Mouse (Mus musculus) left cerebral cortex, postnatal 14 days (tissue): ENCODE data around the gene Sulf2. TPM values are rescaled to one million over a fixed set of nuclear protein-coding genes. Genes with fewer than 3 reads are reported as not detected.

Experiments
- DNase-seq, 2 experiments: peaks; one replicate each; pipeline ENCODE4 v3.0.0; 2021 to 2022; ENCODE audit warnings: low spot score in 2 of 2, mixed read lengths in 1 of 2
- intact Hi-C: fragments of 180-260 bp; cut with DNase I; formaldehyde crosslinking; loops from one replicate; pipeline ENCODE4 v1.15.1; 2025
- total RNA-seq, 2 experiments: library from RNA; stranded (reverse); gene quantifications; 2 replicates each; pipeline ENCODE4 v1.2.3; 2021

Gene Sulf2
- total RNA-seq, 2 experiments from 2014 or later, result 143 to 153 TPM

DNA sequence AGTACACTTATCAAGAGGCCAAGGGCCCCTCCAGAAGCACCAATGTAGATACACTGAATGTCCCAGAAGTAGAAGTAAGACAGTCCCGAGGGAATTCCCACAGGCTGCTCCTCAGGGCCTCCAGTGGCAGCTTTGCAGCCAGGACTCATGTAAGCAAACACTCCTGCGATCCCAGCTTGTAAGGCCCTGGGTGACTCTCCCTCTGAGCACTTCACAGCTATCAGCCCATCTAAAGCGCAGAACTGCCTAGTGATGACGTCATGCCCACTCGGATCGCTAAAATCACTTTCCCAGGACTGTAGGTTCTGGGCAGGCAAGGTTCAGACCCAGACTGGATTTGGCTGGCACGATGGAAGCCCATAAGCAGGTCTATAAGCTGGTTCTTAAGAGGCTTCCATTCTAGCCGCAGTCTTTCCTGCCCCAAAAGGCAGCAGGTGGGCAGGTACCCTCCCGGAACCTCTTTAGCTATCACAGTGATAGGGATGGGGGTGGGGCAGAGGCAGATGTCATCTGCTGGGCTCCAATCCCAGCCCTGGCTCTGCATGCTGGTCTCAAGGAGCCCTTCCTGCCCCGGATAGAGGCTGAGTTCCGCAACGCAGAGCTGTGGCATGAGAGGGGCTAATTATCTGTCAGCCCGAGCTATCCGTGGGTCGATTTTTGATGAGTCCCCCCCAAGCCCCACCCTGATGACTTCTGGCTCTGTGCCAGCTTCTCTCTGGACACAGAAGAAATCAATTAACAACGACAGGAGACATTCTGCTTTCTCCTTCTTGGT is 19.6 kb downstream of the Sulf2 start:
- no peak for DNase-seq
- intact Hi-C loops, result no loop called here

DNA sequence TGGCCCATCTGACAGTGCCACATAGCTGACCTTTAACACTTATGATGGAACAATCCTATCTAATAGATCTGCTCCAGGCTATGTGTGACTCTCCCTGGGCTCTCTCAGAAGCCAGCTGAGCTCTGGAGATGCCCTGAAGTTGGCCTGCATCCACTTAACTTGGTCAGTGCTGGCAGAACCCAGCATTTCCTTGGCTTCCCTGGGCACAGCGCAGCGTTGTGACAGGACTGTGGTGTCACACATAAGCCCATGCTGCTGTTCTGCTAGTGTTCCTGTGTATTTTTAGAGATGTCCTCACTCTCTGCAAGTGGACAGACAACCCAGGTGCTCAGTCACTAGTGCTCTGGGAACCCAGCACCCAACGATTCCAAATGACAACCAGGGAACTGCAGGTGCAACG is 26.7 kb downstream of the Sulf2 start:
- DNase-seq, result no peak
- intact Hi-C loops, result no loop called here

DNA sequence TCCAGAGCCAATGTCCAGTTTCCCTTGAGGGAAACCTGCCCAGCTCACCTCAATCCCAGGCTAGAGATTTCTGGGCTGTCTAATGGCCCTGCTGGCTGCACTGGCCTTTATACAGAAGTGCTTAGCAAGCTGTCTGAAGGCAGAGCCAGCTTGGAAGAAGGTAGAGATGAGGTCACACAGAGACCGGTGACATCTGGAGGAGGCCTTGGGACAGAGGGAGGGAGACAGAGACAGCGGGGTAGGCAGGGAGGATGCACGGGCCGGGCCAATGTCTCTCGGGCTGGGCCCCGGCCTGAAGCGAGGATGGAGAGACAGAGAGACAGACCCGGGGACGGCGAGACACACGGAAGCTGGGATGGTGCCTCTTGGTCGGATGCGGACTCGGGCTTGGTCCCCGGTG is 27.4 kb downstream of the Sulf2 start:
- no peak for DNase-seq
- intact Hi-C loops, result no loop called here

DNA sequence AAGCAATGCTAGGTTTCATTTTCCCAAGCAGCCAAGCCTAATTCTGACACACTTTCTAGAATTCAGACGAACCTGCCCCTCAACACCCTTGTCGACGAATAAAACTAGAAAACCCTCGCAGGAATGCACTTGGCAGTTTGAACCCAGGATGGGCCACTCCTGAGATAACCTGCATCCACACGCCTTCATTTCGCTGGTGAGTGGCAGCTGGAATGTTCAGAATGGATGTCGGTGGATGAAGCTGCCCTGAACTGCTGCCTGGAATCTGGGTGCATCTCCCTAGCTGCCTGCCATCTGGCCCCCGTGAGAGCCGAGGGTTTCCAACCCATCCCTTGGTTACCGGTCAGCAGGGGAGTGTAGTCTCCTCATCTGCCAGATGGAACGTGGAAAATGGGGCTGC is 29.1 kb downstream of the Sulf2 start:
- intact Hi-C loops, result no loop called here
- no peak for DNase-seq

DNA sequence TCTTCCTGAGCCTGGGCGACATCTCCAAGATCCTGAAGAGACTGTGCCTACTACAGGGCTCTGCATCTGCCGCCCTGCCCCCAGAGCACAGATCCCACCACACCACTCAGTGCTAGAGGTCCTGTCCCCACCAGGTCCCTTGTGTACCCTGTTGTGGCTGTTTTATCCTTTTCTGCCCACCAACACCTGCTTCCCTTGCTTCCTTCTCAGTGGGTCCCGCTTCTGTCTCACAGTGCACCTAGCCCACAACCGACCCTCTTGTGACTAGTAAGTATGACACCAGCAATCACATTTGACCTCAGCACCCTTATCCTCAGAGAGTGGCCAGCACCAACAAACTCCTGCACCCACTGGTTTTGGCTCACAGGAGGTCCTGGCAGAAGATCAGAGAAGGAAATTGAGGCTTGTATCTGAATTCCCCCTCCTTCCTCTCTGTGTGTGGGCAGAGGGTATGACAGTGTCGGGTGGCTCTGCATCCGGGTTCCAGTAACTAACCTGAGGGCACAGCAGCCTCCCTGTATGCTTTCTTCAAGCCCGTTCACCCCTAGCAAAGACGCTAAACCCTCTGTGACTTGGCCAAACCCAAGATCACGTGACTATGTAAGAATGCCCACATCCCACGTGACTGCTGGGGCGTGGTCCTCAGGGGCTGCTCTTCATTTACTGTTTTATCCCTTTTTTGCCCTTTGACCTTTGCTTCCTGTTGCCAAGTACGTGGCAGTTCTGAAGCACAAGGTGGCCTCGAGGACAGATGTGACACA is 29.8 kb downstream of the Sulf2 start:
- DNase-seq, result no peak
- intact Hi-C loops, result no loop called here

DNA sequence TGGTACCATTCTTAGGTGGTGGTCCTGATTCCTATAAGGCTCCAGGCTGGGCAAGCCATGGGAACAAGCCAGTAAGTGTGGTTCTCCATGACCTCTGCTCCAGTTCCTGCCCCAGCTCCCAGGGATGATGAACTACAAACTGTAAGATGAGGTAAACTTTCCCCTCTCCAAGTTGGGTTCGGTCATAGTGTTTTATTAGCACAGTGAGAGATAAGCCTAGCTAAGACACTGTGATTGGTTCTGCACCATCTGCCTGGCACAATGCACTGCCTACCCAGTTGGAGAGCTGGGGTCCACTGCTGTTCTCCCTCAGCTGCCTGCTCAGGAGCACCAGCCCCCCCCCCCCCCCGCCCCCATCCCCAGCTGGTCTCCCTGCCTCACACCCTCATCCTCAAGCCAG is 30.4 kb downstream of the Sulf2 start:
- intact Hi-C loops, result no loop called here
- DNase-seq, result no peak

DNA sequence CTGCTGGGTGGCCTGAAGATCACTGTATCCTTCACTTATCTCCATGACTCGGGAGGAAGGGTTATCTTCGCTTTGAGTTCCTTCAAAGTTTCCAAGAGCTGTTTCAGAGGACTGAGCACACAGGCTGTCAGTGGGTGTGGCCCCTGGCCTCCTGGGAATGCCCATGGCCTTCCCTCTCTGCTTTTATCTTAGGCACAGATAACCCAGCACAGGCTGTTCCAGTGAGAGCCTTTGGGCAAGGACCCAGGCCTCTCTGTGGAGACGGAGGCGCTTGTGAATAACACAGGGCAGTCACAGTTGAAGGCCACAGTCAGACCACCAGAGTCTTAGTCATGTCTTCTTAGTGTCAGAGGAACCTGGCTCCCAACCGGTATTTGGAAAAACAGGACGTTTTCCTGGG is 32.7 kb downstream of the Sulf2 start:
- intact Hi-C loops, result no loop called here
- DNase-seq, result no peak

DNA sequence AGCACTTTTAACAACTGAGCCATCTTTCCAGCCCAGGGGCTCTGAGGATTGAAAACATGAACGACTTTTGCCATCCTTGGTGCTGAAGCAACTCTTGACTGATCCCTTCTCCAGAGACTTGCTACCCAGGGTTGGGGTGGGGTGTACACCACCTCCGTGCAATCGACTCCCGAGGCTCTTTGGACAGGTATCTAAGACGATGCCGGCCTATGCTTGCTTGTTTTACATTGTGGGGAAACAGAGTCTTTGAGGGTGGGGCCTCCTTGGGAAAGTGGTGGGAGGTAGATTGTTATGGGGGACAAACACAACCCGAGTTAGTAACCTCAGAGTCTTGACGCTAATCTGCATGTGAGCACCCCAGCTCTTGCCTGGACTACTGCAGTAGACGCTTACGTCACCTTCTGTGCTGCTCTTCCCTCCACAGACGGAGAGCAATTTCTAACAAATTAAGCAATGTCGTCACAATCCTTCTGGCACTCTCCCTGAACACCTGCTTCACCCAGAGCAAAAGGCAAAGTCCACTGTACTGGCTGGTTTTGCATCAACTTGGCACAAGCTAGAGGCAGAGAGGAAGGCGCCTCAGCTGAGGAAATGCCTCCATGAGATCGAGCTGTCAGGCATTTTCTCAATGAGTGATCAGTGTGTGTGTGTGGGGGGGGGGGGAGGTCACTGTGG is 33.6 kb downstream of the Sulf2 start:
- intact Hi-C loops, result no loop called here

DNA sequence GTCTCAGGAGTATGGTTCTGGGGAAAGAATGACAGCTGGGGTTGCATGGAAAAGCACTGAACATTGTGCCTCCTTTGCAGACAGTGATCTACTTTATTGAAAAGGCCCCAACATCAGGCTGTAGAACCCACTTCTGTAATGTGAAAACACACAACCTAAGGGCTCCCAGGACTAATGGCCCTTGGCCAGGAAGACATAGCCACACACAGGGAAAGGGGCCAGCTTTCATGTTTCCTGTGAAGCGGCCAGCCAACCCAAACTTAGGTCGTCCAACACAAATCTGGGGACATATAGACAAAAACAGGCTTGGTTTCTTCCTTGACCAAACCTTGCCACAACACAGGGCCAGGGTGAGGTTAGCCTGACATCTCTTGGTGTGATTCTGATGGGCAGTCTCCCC is 35.5 kb downstream of the Sulf2 start:
- DNase-seq, result no peak
- intact Hi-C loops, result no loop called here

More for the DNA sequence above, 33.6 kb downstream of the Sulf2 start:
- no peak for DNase-seq

DNA sequence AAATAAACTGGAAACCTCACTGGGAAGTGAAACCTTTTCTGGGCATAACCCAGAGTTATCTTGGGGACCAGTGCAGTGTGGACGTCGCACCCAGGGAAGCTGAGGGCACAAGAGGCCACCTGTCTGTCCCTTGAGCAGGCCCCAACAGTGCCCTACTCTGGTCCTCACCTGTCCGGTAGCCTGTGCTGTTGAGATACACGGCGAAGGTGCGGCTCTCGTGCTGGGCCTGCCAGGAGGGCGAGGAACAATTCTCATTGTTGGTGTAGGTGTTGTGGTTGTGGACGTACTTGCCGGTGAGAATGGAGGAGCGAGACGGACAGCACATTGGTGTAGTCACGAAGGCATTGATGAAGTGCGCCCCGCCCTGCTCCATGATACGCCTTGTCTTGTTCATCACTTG is 38.8 kb downstream of the Sulf2 start:
- intact Hi-C loops, result no loop called here

DNA sequence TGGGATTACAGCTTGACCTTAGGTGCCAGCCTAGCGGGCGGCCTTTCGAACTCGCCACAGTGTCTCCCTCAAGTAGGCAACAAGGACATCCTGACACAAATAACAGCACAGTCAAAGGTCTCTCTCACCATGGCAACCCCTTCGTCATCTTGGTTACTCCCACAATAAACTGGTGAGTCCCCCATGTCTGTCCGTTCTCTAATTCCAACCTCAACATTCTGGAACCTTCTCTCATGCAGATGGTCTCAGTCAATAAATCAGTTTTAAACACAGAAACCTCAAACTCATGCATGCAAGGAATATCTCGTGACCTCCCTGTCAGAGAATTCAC is 39.2 kb downstream of the Sulf2 start:
- intact Hi-C loops, result no loop called here
- DNase-seq, result no peak

More for the DNA sequence above, 38.8 kb downstream of the Sulf2 start:
- DNase-seq, result no peak

DNA sequence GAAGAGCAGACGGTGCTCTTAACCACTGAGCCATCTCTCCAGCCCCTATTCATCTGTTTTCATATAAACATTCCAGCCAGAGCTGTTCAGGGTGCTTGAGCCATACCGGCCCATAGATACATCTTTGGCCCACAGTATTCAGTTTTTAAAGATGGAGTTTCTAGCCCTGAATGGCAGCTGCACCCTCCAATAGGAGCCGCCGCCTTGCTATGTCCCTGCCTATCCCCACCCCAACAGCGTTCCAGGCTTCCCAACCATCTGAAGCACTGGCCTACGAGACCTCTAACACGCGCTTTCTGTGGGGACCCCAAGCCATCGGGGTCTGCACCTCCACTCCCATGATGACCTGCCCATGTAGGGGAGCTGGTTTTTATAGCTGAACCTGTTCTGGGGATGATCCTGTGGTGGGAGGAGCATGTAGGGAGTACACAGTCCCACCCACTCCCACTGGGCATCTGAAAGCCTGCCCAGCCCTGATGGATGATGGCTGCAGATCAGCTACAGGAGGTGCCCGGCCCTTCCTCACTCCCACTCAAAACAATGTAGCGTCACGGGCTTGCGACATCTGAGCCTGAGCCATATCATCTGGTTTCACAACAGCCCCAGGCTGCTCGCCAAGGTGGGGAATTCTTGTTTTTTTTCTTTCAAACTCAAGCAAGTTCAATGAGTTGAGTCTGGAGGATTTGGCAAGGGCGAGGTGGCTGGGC is 39.7 kb downstream of the Sulf2 start:
- intact Hi-C loops, result no loop called here
- no peak for DNase-seq

DNA sequence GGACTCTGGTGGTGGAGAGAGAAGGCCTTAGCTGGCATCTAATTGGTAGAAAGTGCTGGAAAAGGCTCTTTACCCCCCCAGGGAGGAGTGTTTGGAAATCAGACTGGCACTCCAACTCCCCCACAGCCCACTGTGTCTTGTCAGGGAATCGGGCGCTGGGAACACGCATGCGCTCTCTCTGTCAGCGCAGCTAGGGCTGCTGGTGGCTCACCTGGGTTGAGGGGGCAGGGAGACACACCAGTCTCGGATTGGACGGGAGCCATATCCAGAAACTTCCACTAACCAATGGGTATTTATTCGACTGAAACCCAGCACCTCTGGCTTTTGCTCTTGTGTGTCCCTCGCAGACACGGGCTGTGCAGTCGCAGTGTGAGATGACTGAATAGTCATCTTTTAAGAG is 42.5 kb downstream of the Sulf2 start:
- DNase-seq, result no peak
- intact Hi-C loops, result no loop called here

DNA sequence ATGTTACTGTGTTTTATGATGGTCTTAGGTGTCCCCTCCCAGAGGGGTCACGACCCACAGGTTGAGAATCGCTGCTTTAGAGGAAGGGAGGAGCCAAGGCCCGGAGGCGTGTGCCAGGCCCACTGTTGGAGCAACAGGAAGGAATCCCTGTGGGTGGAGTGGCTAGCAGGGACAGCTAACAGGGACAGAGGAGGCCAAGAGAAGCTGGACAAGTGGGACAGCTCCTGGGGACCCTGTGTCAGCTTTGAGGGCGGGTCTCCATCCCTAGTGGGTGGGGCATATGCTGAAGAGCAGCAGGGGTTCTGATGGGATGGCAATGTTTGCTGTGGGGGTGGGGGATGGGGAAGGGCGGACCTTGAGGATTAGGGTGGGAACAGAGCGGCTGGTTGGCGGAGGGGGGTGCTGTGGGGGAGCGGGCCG is 43.6 kb downstream of the Sulf2 start:
- no peak for DNase-seq
- intact Hi-C loops, result no loop called here

DNA sequence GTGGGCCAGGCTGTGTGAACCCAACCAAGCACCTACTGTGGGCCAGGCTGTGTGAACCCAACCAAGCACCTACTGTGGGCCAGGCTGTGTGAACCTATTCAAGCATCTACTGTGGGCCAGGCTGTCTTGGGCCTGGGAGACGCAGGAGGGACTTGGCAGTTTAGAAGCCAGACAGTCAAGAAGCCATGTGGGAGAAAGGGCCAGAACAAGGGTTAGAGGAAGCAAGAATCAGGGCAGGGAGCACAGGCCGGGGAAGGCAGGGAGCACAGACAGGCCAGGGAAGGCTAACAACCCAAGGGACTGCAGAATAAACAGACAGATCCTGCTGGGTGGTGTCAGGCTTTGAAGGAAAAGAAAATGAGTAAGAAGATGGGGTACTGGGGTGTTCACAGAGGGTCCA is 44.2 kb downstream of the Sulf2 start:
- DNase-seq, result no peak
- intact Hi-C loops, result no loop called here

DNA sequence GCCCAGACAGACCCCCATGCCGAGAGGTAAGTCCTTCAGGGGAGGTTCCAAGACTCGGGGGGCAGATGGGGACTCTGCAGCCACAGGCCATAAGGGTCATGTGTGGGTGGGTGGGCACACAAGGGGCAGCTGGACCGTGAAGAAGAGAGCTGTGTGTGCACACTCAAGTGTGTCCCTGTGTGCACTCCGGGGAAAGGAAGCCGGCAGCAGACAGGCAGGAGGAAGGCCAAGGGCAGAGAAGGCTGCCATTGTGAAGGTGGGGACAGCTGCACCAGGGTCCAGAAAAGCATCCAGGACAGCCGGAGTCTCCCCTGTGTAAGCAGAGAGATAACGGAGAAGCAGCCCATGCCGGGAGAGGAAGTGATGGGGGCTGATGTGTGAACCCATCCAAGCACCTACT is 44.7 kb downstream of the Sulf2 start:
- no peak for DNase-seq
- intact Hi-C loops, result no loop called here

DNA sequence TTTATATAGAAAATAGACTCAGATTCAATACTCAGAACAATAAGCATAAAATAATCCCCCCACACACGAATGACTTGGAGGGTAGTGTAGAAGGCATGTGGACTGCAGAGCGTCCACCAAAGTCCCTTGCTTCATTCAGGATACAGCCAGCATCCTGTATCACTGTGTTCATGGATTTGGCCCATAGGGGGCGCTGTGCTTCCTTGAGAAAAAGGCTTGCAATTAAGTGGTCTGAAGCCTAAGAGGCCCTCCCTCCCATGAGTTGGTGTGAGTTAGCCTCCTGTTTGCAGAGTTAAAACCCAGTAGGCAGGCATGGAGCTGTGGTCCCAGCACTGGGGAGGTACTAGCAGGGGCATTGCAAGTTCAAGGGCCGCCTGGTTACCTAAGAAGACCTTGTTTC is 47.1 kb downstream of the Sulf2 start:
- peak; percentile 92 to 94 for DNase-seq
- intact Hi-C loops, result loop anchor here (5.0 to 10.0 kb wide), 2 partner anchors 44 to 326 kb away; no protein-coding TSS in a partner anchor

DNA sequence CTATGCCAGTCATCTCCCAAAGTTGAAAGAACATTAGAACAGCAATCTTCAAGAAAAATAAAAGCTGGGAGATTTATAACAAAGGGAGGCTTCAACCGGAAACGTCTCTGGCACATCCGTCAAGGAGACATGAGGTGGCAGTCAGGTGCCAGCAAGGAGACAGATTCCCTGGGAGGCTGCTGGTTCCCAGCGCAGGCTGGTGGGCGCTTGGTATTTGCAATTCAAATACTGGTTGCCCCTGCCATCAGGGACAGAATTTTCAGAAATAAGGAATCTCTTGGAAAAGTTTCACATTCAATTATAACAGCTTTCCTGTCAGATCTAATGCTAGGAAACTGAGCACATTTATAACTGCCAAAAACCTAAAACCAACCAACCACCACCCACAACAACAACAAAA is 47.6 kb downstream of the Sulf2 start:
- intact Hi-C loops, result loop anchor here (5.0 to 10.0 kb wide), 2 partner anchors 44 to 327 kb away; no protein-coding TSS in a partner anchor

DNA sequence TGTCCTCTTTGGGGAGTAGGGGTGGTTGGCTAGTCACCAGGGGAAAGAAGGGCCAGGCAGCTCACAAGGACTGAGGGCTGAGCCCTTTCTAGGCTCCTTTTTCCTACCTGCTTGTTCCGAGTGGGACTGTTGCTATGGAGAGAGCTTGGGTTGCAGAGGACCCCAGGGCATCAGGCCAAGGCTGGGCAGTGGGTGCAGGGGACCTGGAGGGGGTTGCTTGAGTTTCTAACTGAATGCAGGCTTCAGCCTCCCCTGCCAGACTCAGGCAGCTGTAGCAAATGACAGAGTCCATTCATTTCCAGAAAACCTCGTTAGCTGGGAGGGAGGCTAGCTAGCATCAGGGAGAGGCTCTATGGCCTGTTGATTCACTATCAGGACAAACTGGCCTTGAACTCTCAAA is 48.8 kb downstream of the Sulf2 start:
- intact Hi-C loops, result loop anchor here (5.0 to 10.0 kb wide), 2 partner anchors 46 to 328 kb away; no protein-coding TSS in a partner anchor
- peak; percentile 48 to 54 for DNase-seq

More for the DNA sequence above, 47.6 kb downstream of the Sulf2 start:
- peak in 1 of 2 experiments; percentile 49 for DNase-seq

DNA sequence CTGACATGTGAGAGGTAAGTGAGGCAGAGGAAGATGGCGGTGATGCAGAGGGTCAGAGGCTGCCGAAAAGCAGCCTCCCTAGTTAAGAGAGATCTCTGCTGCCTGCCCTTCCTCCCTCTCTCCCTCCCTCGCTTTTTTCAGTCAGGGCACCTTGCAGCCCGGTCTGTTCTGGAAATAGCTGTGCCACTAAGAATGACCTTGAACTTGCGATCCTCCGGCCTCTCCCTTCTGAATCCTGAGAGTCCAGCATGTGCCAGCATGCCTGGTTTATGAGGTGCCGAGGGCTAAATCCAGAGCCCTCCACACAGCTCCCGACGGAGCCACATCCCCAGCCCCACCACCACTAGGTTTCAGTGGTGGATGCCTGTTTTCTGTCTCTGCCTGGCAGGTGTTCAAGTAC is 49.6 kb downstream of the Sulf2 start:
- DNase-seq, result no peak
- intact Hi-C loops, result loop anchor here (5.0 to 10.0 kb wide), 2 partner anchors 46 to 329 kb away; no protein-coding TSS in a partner anchor
